ENCODE assay signal across 8 mouse cellular contexts in genomic region chr2:104002711-104003413, GRCm38 (mm10). TPM values are rescaled to one million over a fixed set of nuclear protein-coding genes. Genes with fewer than 3 reads are reported as not detected.
A peak's percentile ranks its signal among the peaks of the same experiment; 100 is the strongest.
DNase-seq lines count a peak whose midpoint lies in the region; ATAC-seq lines count a peak whose summit lies in the region.

No protein-coding gene starts in this region.

- no peak overlapping the region for H3K9ac ChIP-seq in liver, embryonic 11.5 days (ENCODE audit: low read depth, low read length)
- no peak overlapping the region for H3K9ac ChIP-seq in neural tube, embryonic 15.5 days (replicated peaks)

- H3K4me2 ChIP-seq in liver, embryonic 11.5 days, result no peak overlapping the region
- H3K4me2 ChIP-seq in neural tube, embryonic 15.5 days, result no peak overlapping the region

- H3K4me1 ChIP-seq in embryonic facial prominence, embryonic 10.5 days, result 0 out of 2 replicates have a peak, but pooled peaks cover 5% of the 10 kb centered on the region
- H3K4me1 ChIP-seq in liver, embryonic 11.5 days (replicated peaks; ENCODE audit: control insufficient read depth, insufficient read depth, low read length), result no peaks in the 10 kb centered on the region
- no peaks in the 10 kb centered on the region for H3K4me1 ChIP-seq in neural tube, embryonic 15.5 days

- H3K27me3 ChIP-seq in embryonic facial prominence, embryonic 10.5 days (replicated peaks; ENCODE audit: low read depth, poor library complexity, severe bottlenecking), result peaks cover 11% of the 10 kb centered on the region
- H3K27me3 ChIP-seq in liver, embryonic 11.5 days (replicated peaks; ENCODE audit: control insufficient read depth, insufficient read depth, low read length), result 0 out of 2 replicates have a peak, but pooled peaks cover 3% of the 10 kb centered on the region
- H3K27me3 ChIP-seq in neural tube, embryonic 15.5 days (replicated peaks), result peaks cover 3% of the 10 kb centered on the region; the same call in 1 of the 2 replicates

- peak; percentile 54 for DNase-seq in kidney, adult 9 months
- DNase-seq in kidney, adult 11 months, result no peak
- peak; percentile 70 for DNase-seq in adrenal gland, postnatal 10 days
- DNase-seq in embryonic facial prominence, embryonic 10.5 days (ENCODE audit: low spot score), result peak; percentile 55
- DNase-seq in induced T-regulatory cell, adult 2 months (ENCODE audit: low read depth), result peak; percentile 39
- DNase-seq in liver, embryonic 11.5 days (ENCODE audit: low spot score), result no peak
- DNase-seq in thymus, postnatal 36 days, result peak; percentile 42

- H3K4me3 ChIP-seq in embryonic facial prominence, embryonic 10.5 days, result no peak overlapping the region
- no peak overlapping the region for H3K4me3 ChIP-seq in liver, embryonic 11.5 days (ENCODE audit: low read depth, low read length)
- H3K4me3 ChIP-seq in neural tube, embryonic 15.5 days (replicated peaks), result no peak overlapping the region

- peak; percentile 68 for ATAC-seq in liver, embryonic 11.5 days (replicated peaks; ENCODE audit: low FRiP score)
- ATAC-seq in neural tube, embryonic 15.5 days (ENCODE audit: low FRiP score), result peak; percentile 75

- no peaks in the 10 kb centered on the region for H3K36me3 ChIP-seq in embryonic facial prominence, embryonic 10.5 days (replicated peaks)
- H3K36me3 ChIP-seq in liver, embryonic 11.5 days (ENCODE audit: control insufficient read depth, insufficient read depth, low read length), result no peaks in the 10 kb centered on the region
- no peaks in the 10 kb centered on the region for H3K36me3 ChIP-seq in neural tube, embryonic 15.5 days

- 33% methylated on average over 16 of the region's 16 CpGs for WGBS in embryonic facial prominence, embryonic 10.5 days
- 30% methylated on average over 16 of the region's 16 CpGs for WGBS in liver, embryonic 11.5 days
- 35% methylated on average over 16 of the region's 16 CpGs for WGBS in neural tube, embryonic 15.5 days

- H3K27ac ChIP-seq in embryonic facial prominence, embryonic 10.5 days (replicated peaks), result no peak overlapping the region
- H3K27ac ChIP-seq in liver, embryonic 11.5 days (ENCODE audit: low read depth, low read length), result no peak overlapping the region
- no peak overlapping the region for H3K27ac ChIP-seq in neural tube, embryonic 15.5 days (replicated peaks)

- no peaks in the 10 kb centered on the region for H3K9me3 ChIP-seq in embryonic facial prominence, embryonic 10.5 days
- no peaks in the 10 kb centered on the region for H3K9me3 ChIP-seq in liver, embryonic 11.5 days (ENCODE audit: control insufficient read depth, low read length)
- H3K9me3 ChIP-seq in neural tube, embryonic 15.5 days (replicated peaks), result no peaks in the 10 kb centered on the region

RNA-seq across cellular contexts. Expression of gene Fbxo3, which starts 24.7 kb away (rescaled TPM):
- 10 to 100 TPM; 74.6 to 85.7 TPM for total RNA-seq in adrenal gland, postnatal 10 days (2021)
- 44.4 and 44.9 TPM in 2 replicates for polyA plus RNA-seq in embryonic facial prominence, embryonic 10.5 days (2016; fragmentation: Nextera tagmentation; extraction: Ambion mirVana)
- polyA plus RNA-seq in liver, embryonic 11.5 days (2014; fragmentation: Nextera tagmentation; extraction: Ambion mirVana), result 75.0 and 85.9 TPM in 2 replicates
- 70.0 and 70.9 TPM in 2 replicates for polyA plus RNA-seq in neural tube, embryonic 15.5 days (2015; fragmentation: Nextera tagmentation; extraction: Ambion mirVana)

RNA-seq across cellular contexts. Expression of gene 4931422A03Rik, which starts 25.3 kb away (rescaled TPM):
- not detected for total RNA-seq in adrenal gland, postnatal 10 days (2021)
- 1.1 and 1.6 TPM in 2 replicates for polyA plus RNA-seq in embryonic facial prominence, embryonic 10.5 days (2016; fragmentation: Nextera tagmentation; extraction: Ambion mirVana)
- 3.2 and 3.5 TPM in 2 replicates for polyA plus RNA-seq in liver, embryonic 11.5 days (2014; fragmentation: Nextera tagmentation; extraction: Ambion mirVana)
- 2.5 and 3.1 TPM in 2 replicates for polyA plus RNA-seq in neural tube, embryonic 15.5 days (2015; fragmentation: Nextera tagmentation; extraction: Ambion mirVana)

RNA-seq across cellular contexts. Expression of gene Lmo2, which starts 45.1 kb away (rescaled TPM):
- total RNA-seq in adrenal gland, postnatal 10 days (2021), result 10 to 100 TPM; 26.9 to 37.3 TPM
- 13.7 and 15.7 TPM in 2 replicates for polyA plus RNA-seq in embryonic facial prominence, embryonic 10.5 days (2016; fragmentation: Nextera tagmentation; extraction: Ambion mirVana)
- 185 and 191 TPM in 2 replicates for polyA plus RNA-seq in liver, embryonic 11.5 days (2014; fragmentation: Nextera tagmentation; extraction: Ambion mirVana)
- 49.6 and 55.4 TPM in 2 replicates for polyA plus RNA-seq in neural tube, embryonic 15.5 days (2015; fragmentation: Nextera tagmentation; extraction: Ambion mirVana)

Comparison
In these comparisons a context has a peak if more than half of its experiments do, and no peak if none do; other contexts are left out.
1. DNase-seq: peak in kidney, adult 9 months (single experiment), adrenal gland, postnatal 10 days (single experiment), embryonic facial prominence, embryonic 10.5 days (single experiment), induced T-regulatory cell, adult 2 months (single experiment) and thymus, postnatal 36 days (2 of 2); none in kidney, adult 11 months (single experiment) and liver, embryonic 11.5 days (single experiment).